Mouse (Mus musculus): Measurements from ENCODE around the gene Sh3gl3. TPM values are rescaled to one million over a fixed set of nuclear protein-coding genes. Genes with fewer than 3 reads are reported as not detected.
A peak's percentile ranks its signal among the peaks of the same experiment; 100 is the strongest.
"Not testable (repeated sequence)": the region's sequence is repeated elsewhere in the genome, so short reads cannot be mapped to it uniquely, and the experiment has no call there.

Gene Sh3gl3
- polyA plus RNA-seq, 1 experiment from 2014 or later = 0.09 TPM

DNA sequence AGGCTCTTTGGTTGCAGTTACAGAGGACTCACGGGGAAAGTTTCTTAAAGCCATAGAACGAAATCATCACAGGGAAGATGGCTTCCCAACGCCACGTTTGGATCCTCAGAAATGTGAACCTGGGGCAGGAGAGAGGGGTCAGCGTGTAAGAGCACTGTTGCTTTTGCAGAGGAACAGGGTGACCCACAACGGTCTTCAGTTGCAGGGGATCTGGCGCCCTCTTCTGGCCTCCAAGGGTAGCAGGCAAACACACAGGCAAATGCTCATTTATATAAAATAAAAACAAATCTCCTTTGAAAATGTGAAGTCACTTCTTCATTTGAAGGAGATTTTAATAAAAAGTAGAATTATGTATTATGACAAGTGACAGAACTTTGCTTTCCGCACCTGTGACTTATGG, 89.5 kb downstream of the Sh3gl3 start:
- TF ChIP-seq CTCF (IDR thresholded peaks at IDR 0.05; ENCODE audit: low read depth) (peak; percentile 76), EP300 (IDR thresholded peaks at IDR 0.05; ENCODE audit: low read depth) (no peak)
- no peak for ATAC-seq
- Histone ChIP-seq H3K9ac (replicated peaks) (no peak overlapping the region), H3K4me1 (ENCODE audit: insufficient read depth) (no peaks in the 10 kb centered on the region), H3K4me3 (ENCODE audit: low read depth, low read length) (no peak overlapping the region), H3K27me3 (ENCODE audit: insufficient read depth, low read length) (no peaks in the 10 kb centered on the region), H3K4me2 (ENCODE audit: low read depth, low read length) (no peak overlapping the region), H3K27ac (ENCODE audit: low read depth) (no peak overlapping the region), H3K9me3 (ENCODE audit: low read length) (no peaks in the 10 kb centered on the region), H3K36me3 (replicated peaks; ENCODE audit: insufficient read depth, low read length) (no peaks in the 10 kb centered on the region)
- peak; percentile 60 for DNase-seq
- 19% methylated on average over 8 of the region's 8 CpGs for WGBS (ENCODE audit: insufficient replicate concordance)

DNA sequence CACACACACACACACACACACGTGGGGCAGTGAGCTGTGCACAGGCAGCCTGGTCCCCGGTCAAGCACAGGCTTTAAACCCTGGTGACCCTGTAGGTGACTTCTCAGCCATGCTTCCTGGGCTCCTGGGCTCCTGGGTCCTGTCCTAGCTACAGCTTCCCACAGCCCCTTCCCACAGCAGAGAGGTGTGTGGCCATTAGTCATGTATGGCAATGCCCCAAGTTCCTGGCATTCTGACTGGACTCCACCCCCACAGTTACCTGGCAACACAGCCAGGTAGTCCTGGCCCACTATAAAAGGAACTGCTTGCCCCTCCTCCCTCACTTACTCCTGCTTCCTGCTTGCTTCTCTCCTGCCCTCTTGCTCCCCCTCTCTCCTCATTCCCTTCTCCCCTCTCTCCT, 90.5 kb downstream of the Sh3gl3 start:
- Histone ChIP-seq H3K4me1 (ENCODE audit: insufficient read depth) (no peaks in the 10 kb centered on the region), H3K4me3 (ENCODE audit: low read depth, low read length) (no peak overlapping the region), H3K9me3 (ENCODE audit: low read length) (no peaks in the 10 kb centered on the region), H3K27ac (ENCODE audit: low read depth) (no peak overlapping the region), H3K9ac (replicated peaks) (no peak overlapping the region), H3K27me3 (ENCODE audit: insufficient read depth, low read length) (no peaks in the 10 kb centered on the region), H3K4me2 (ENCODE audit: low read depth, low read length) (no peak overlapping the region), H3K36me3 (replicated peaks; ENCODE audit: insufficient read depth, low read length) (no peaks in the 10 kb centered on the region)
- DNase-seq (no peak), ATAC-seq (no peak)
- WGBS (ENCODE audit: insufficient replicate concordance) = 59% methylated on average over 2 of the region's 2 CpGs
- no peak for TF ChIP-seq CTCF (IDR thresholded peaks at IDR 0.05; ENCODE audit: low read depth)
- TF ChIP-seq EP300 (IDR thresholded peaks at IDR 0.05; ENCODE audit: low read depth) = no peak

DNA sequence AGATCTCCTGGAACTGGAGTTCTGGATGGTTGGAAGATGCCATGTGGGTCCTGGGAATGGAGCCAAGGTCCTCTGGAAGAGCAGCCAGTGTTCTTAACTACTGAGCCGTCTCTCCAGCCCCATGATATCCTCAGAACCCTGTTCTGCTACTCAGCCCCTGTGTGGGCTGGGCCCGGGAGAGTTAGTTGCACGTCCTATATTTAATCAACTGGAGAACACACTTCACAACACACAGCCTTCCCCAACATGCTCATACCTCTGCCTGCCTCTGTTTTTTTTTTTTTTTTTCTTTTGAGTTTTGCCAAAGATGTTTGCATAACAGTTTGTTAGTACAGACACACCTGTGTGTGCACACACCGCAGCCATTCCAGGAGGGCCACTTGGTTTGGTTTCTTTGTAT, 91.7 kb downstream of the Sh3gl3 start:
- Histone ChIP-seq H3K27ac (ENCODE audit: low read depth) (no peak overlapping the region), H3K9ac (replicated peaks) (no peak overlapping the region), H3K9me3 (ENCODE audit: low read length) (no peaks in the 10 kb centered on the region), H3K36me3 (replicated peaks; ENCODE audit: insufficient read depth, low read length) (no peaks in the 10 kb centered on the region), H3K4me3 (ENCODE audit: low read depth, low read length) (no peak overlapping the region), H3K4me2 (ENCODE audit: low read depth, low read length) (no peak overlapping the region), H3K4me1 (ENCODE audit: insufficient read depth) (no peaks in the 10 kb centered on the region), H3K27me3 (ENCODE audit: insufficient read depth, low read length) (no peaks in the 10 kb centered on the region)
- TF ChIP-seq EP300 (IDR thresholded peaks at IDR 0.05; ENCODE audit: low read depth) (no peak), CTCF (IDR thresholded peaks at IDR 0.05; ENCODE audit: low read depth) (no peak)
- DNase-seq (no peak), ATAC-seq (no peak)
- 62% methylated on average over 4 of the region's 4 CpGs for WGBS (ENCODE audit: insufficient replicate concordance)

- no peak for DNase-seq
- H3K4me2 ChIP-seq (ENCODE audit: low read depth, low read length) = no peak overlapping the region
- no peak overlapping the region for H3K9ac ChIP-seq (replicated peaks)
- no peaks in the 10 kb centered on the region for H3K4me1 ChIP-seq (ENCODE audit: insufficient read depth)
- no peaks in the 10 kb centered on the region for H3K9me3 ChIP-seq (ENCODE audit: low read length)
- no peaks in the 10 kb centered on the region for H3K27me3 ChIP-seq (ENCODE audit: insufficient read depth, low read length)
- TF ChIP-seq EP300 (IDR thresholded peaks at IDR 0.05; ENCODE audit: low read depth) (no peak), CTCF (IDR thresholded peaks at IDR 0.05; ENCODE audit: low read depth) (peak; percentile 41)
- H3K36me3 ChIP-seq (replicated peaks; ENCODE audit: insufficient read depth, low read length) = no peaks in the 10 kb centered on the region
- ATAC-seq = no peak
- no peak overlapping the region for H3K27ac ChIP-seq (ENCODE audit: low read depth)
- H3K4me3 ChIP-seq (ENCODE audit: low read depth, low read length) = no peak overlapping the region
- WGBS (ENCODE audit: insufficient replicate concordance) = 21% methylated on average over 1 of the region's 1 CpGs
These were observed 96.3 kb downstream of the Sh3gl3 start for GRCm38 (mm10) chr7:82269948-82270347.

GRCm38 (mm10) chr7:82271742-82272141, 98.1 kb downstream of the Sh3gl3 start:
- no peaks in the 10 kb centered on the region for H3K4me1 ChIP-seq (ENCODE audit: insufficient read depth)
- no peak overlapping the region for H3K4me3 ChIP-seq (ENCODE audit: low read depth, low read length)
- TF ChIP-seq CTCF (IDR thresholded peaks at IDR 0.05; ENCODE audit: low read depth) = no peak
- 64% methylated on average over 5 of the region's 5 CpGs for WGBS (ENCODE audit: insufficient replicate concordance)
- no peak overlapping the region for H3K27ac ChIP-seq (ENCODE audit: low read depth)
- ATAC-seq (no peak), DNase-seq (no peak)
- H3K27me3 ChIP-seq (ENCODE audit: insufficient read depth, low read length) = no peaks in the 10 kb centered on the region
- H3K36me3 ChIP-seq (replicated peaks; ENCODE audit: insufficient read depth, low read length) = no peaks in the 10 kb centered on the region
- H3K9me3 ChIP-seq (ENCODE audit: low read length) = no peaks in the 10 kb centered on the region
- no peak overlapping the region for H3K4me2 ChIP-seq (ENCODE audit: low read depth, low read length)
- no peak overlapping the region for H3K9ac ChIP-seq (replicated peaks)

- H3K27ac ChIP-seq (ENCODE audit: low read depth); H3K9me3 ChIP-seq (ENCODE audit: low read length); DNase-seq; ATAC-seq; H3K9ac ChIP-seq (replicated peaks); H3K4me3 ChIP-seq (ENCODE audit: low read depth, low read length); H3K4me2 ChIP-seq (ENCODE audit: low read depth, low read length); H3K4me1 ChIP-seq (ENCODE audit: insufficient read depth); H3K36me3 ChIP-seq (replicated peaks; ENCODE audit: insufficient read depth, low read length); H3K27me3 ChIP-seq (ENCODE audit: insufficient read depth, low read length): not testable (repeated sequence)
- WGBS (ENCODE audit: insufficient replicate concordance) = 23% methylated on average over 5 of the region's 5 CpGs
- TF ChIP-seq CTCF (IDR thresholded peaks at IDR 0.05; ENCODE audit: low read depth) = peak; percentile 68
These were observed 99.2 kb downstream of the Sh3gl3 start for GRCm38 (mm10) chr7:82272875-82273274.
